Mouse (Mus musculus): ENCODE measurements at regions not wholly inside any gene's neighbourhood (a gene's known extent, or its start where the extent isn't known, plus 50 kb on each side); places are given as distances from the start of the nearest gene placed in this dataset.

DNA sequence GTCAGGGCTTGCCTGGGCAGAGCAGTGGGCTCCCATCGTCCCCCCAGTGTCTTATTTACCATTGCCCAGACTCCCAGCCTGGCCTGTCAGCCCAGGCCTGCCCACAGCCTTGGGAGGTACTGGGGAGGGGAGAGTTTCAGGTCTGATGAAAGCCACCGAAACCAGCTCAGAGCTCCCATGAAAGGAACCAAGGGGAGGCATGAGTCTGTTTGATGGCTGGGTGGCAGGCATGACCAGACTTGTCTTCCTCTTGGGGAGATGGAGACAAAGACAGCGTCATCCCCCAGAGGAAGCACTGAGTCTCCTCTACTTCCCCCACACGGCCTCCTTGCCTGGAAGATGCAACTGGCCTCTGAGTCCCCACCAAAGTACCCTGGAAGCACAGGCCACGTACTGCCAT lies 196.7 kb downstream of the Opa1 start:
- TF ChIP-seq CTCF (conservative IDR thresholded peaks at IDR 0.05; ENCODE audit: insufficient read depth, insufficient read length, low read depth, low read length) (no peak), POLR2A (IDR thresholded peaks at IDR 0.05; ENCODE audit: low read depth, low read length) (no peak)

Data from kidney, adult 2 months (tissue).